Mouse (Mus musculus): ENCODE results near the gene Nedd9. TPM values are rescaled to one million over a fixed set of nuclear protein-coding genes. Genes with fewer than 3 reads are reported as not detected.
"Not testable (repeated sequence)": the region's sequence is repeated elsewhere in the genome, so short reads cannot be mapped to it uniquely, and the experiment has no call there.

Nedd9 gene
- polyA plus RNA-seq, 1 experiment from 2014 or later: 30.7 TPM

DNA sequence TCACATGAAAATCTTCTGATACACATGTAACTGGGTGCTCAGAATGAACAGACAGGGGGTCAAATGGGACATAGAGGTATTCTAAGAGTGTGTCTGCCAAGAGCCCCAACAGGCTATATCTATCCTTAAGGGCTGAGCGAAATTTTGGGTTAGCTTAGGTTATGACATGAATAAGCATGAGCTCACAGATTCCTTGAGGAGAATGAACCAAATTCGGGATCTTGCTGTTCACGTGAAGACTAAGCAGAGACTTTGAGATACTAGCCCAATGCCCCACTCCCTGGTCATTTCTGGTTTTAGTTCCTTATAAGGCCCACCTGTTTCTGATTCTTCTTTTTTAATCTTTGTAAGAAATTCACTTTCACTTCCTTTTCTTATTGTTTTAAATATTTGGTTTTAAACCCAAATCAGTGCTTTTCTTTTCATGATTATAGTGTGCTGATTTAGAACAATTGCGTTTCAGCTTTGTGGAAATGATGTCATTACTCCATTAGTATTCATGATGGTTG lies 195.6 kb downstream of the Nedd9 start:
- Histone ChIP-seq H3K4me2 (replicated peaks) (no peak overlapping the region), H3K4me1 (peaks cover 17% of the 10 kb centered on the region), H3K4me3 (no peak overlapping the region), H3K9me3 (0 out of 2 replicates have a peak, but pooled peaks cover 3% of the 10 kb centered on the region), H3K27me3 (replicated peaks) (no peaks in the 10 kb centered on the region), H3K36me3 (no peaks in the 10 kb centered on the region), H3K27ac (no peak overlapping the region), H3K9ac (no peak overlapping the region)
- ATAC-seq (ENCODE audit: low FRiP score, low read depth): no peak
- 83% methylated on average over 4 of the region's 4 CpGs for WGBS

DNA sequence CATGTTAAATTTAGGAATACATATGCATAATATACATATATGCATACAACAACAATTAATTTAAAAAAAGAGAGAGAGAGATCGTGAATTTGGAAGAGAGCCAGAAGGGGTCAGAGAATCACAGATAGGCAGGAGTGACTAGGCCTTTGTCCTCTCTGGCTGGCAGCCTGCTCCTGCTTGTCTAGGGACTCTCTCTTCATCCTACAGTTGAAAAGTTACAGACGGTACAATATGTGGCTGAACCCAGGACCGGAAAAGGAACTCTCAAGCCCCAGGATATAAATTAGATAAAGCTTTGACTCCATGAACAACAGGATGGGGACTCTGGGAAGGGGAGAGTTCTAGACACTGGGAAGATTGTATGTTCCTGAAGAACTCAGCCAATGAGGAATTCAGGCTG lies 200.9 kb downstream of the Nedd9 start:
- Histone ChIP-seq H3K27me3 (replicated peaks) (no peaks in the 10 kb centered on the region), H3K9ac (no peak overlapping the region), H3K36me3 (no peaks in the 10 kb centered on the region), H3K4me2 (replicated peaks) (no peak overlapping the region), H3K4me1 (no peaks in the 10 kb centered on the region; the same call in 1 of the 2 replicates), H3K9me3 (0 out of 2 replicates have a peak, but pooled peaks cover under 1% of the 10 kb centered on the region), H3K4me3 (no peak overlapping the region), H3K27ac (no peak overlapping the region)
- no peak for ATAC-seq (ENCODE audit: low FRiP score, low read depth)
- 68% methylated on average over 3 of the region's 3 CpGs for WGBS

DNA sequence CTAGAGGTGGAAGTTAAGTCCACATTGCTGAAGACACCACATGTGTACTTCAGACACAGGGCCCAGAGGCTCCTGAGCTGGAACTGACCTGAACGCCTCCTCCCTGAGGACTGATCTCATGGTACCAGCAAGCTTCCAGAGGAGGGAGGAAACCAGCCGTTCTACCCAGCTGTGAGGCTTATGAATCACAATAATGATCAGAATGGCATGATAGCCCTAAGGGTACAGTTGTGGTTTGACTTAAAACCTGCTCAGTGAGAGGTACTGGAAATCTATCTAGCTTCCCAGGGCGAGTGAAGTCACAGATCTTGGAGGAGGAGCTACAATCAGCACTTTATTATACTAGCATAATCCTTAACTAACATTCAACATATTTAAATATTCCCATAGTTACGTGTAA lies 201.7 kb downstream of the Nedd9 start:
- WGBS: 83% methylated on average over 4 of the region's 4 CpGs
- ATAC-seq (ENCODE audit: low FRiP score, low read depth): no peak
- H3K4me1 ChIP-seq: no peaks in the 10 kb centered on the region; the same call in 1 of the 2 replicates

DNA sequence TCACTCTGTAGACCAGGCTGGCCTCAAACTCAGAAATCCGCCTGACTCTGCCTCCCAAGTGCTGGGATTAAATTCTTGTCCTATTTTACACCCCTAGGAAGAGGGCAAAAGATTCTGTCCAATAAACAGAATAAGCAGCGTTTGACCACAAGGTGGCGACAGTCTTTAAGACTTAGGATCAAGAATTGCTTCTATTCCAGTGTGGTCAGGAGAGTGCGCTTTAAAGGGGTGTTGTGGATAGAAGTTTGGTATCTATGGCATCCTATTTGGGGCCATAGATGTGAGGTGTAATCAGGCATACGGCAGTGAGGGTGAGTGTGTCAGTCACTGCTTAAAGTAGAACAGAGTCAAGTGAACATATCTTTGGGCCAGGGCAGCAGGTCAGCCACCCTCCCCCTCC lies 203.9 kb downstream of the Nedd9 start:
- no peak overlapping the region for H3K9ac ChIP-seq
- peak; percentile 33 for ATAC-seq (ENCODE audit: low FRiP score, low read depth)
- no peaks in the 10 kb centered on the region; the same call in 1 of the 2 replicates for H3K9me3 ChIP-seq
- H3K27me3 ChIP-seq (replicated peaks): no peaks in the 10 kb centered on the region
- no peaks in the 10 kb centered on the region; the same call in 1 of the 2 replicates for H3K4me1 ChIP-seq
- H3K36me3 ChIP-seq: no peaks in the 10 kb centered on the region
- WGBS: 24% methylated on average over 5 of the region's 5 CpGs
- H3K4me2 ChIP-seq (replicated peaks): no peak overlapping the region
- no peak overlapping the region for H3K27ac ChIP-seq
- no peak overlapping the region for H3K4me3 ChIP-seq

More for the DNA sequence above, 201.7 kb downstream of the Nedd9 start:
- Histone ChIP-seq H3K9ac (no peak overlapping the region), H3K27ac (no peak overlapping the region), H3K4me3 (no peak overlapping the region), H3K36me3 (no peaks in the 10 kb centered on the region), H3K27me3 (replicated peaks) (no peaks in the 10 kb centered on the region), H3K4me2 (replicated peaks) (no peak overlapping the region), H3K9me3 (no peaks in the 10 kb centered on the region)

DNA sequence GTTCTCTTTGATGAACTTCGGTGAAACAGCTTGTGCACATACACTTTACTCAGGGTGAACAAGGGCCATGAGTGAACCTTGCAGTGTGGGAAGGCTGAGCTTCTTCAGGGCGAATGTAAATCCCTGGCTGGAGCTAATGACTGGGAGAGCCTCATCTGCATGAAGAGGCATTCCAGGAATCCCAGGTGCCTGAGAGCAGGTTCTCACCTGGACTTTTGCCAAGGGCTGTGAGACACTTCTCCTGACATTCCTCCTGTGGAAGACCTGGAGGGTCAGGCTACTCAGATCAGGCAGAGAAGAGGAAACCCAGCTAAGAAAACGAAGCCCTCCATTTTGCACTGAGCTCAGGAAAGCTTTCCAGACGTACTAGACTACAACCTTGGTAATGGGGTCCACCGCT lies 206.5 kb downstream of the Nedd9 start:
- no peak overlapping the region for H3K27ac ChIP-seq
- H3K9ac ChIP-seq: no peak overlapping the region
- no peak overlapping the region for H3K4me3 ChIP-seq
- no peak for ATAC-seq (ENCODE audit: low FRiP score, low read depth)
- H3K4me2 ChIP-seq (replicated peaks): no peak overlapping the region
- no peaks in the 10 kb centered on the region for H3K27me3 ChIP-seq (replicated peaks)
- 74% methylated on average over 5 of the region's 5 CpGs for WGBS
- H3K36me3 ChIP-seq: no peaks in the 10 kb centered on the region
- no peaks in the 10 kb centered on the region for H3K4me1 ChIP-seq
- no peaks in the 10 kb centered on the region; the same call in 1 of the 2 replicates for H3K9me3 ChIP-seq

DNA sequence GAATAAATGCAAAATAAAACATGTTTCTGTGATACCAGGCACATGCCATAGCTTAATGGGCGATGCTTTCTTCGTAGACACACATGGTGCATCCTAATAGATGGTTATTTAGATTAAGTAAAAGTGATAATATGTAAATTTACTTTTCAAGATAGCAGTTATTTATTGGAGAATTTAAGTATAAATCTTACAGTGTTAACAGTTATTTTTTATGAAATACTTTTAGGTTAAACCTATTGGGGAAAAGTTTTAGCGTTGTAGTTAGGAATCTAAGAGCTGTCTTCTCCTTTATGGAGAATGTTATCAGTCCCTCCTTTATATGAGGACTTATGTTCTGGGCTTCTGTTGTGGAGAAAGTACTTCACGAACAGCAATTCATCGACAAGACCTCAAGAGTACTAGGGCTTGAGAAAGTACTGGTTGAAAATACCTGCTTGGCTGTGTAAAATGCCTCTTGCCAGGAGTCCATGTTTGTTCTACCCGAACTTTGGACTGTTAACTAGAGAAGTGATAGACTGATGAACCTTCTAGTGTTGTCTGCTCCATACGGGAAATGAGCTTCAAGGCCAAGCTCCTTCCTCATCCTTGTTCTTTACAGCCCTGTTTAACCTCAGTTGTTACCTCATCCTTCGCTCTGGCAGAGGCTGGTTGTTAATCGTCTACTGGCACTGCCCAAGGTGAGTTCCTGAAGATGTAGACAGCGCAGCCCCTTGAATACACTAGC lies 213.1 kb downstream of the Nedd9 start, which contains the start of gene Gm17364:
Gene Gm17364 (minus strand): TSS at position 51 of the 724 bp plus-strand sequence.
- H3K27ac ChIP-seq: no peak within 1 kb of the TSS

DNA sequence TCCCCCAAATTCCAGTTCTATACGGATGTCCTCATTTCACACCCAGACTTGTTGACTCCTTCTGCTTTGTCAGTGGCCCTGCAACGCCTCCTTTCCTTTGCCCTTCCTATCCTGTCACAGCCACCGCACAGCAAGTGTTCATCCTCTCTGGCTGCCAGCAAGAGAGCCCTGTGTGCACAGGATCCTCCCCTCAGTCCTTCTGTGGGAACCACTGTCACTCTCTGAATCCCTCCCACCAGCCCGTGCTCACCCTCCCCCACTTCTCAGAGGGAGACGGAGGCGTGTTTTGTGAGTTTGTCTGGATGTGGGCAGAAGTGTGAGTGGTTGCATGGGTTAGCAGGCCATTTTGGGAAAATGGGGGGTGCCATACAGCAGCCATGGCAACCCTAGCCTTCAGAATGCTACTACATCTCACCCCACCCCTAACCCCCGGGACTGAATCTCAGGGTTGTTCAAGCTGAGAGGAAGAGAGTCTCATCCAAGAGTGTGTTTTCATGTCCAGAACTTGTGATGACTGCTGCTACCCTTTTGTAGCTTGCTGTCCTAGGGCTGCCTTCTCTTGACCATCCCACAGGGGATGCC lies 219.2 kb downstream of the Nedd9 start:
- Histone ChIP-seq H3K4me3 (no peak overlapping the region), H3K36me3 (no peaks in the 10 kb centered on the region), H3K4me1 (no peaks in the 10 kb centered on the region), H3K27ac (no peak overlapping the region), H3K27me3 (replicated peaks) (no peaks in the 10 kb centered on the region), H3K9me3 (no peaks in the 10 kb centered on the region), H3K9ac (no peak overlapping the region), H3K4me2 (replicated peaks) (no peak overlapping the region)
- ATAC-seq (ENCODE audit: low FRiP score, low read depth): no peak
- WGBS: 37% methylated on average over 7 of the region's 7 CpGs

More for the DNA sequence above, 213.1 kb downstream of the Nedd9 start, which contains the start of gene Gm17364:
- Histone ChIP-seq H3K4me2 (replicated peaks) (no peak within 1 kb of the TSS), H3K4me1 (no peaks in the 10 kb centered on the region), H3K27me3 (replicated peaks) (no peaks in the 10 kb centered on the region), H3K9me3 (no peaks in the 10 kb centered on the region; the same call in 1 of the 2 replicates), H3K9ac (no peak within 1 kb of the TSS), H3K36me3 (no peaks in the 10 kb centered on the region), H3K4me3 (no peak within 1 kb of the TSS)
- no peak for ATAC-seq (ENCODE audit: low FRiP score, low read depth)
- WGBS: 95% methylated on average over 10 of the region's 10 CpGs

DNA sequence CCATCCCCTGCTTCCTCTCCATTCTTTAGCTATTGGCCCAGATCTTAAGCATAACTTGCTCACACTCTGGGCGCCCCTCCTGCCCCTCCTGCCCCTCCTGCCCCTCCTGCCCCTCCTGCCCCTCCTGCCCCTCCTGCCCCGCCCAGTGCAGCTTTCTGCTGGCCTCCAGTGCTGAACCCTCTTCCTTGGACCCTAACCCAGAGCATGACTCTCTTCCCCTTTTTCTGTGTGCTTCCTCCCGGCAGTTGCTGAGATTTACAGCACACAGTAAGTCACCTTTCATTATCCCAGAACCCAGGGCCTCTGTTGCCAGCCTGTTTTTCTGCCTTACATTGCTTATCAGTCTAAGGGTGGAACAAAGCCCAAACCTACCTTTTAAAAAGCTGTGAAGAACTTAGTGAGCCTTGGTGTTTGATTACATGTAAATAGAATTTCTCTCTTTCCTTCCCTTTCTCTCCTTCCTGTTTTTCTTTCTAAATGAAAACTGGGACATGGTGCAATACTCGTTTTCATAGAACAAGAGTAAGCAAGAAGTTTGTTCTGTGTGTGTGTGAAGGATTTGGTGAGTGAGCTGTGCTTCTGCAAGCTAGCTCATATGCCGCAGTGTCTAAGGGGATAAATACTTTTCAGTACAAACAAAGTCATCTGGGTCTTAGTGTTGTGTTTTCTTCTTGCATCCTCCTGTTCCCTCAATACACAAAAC lies 223.7 kb downstream of the Nedd9 start:
- H3K27me3 ChIP-seq (replicated peaks): no peaks in the 10 kb centered on the region
- 76% methylated on average over 5 of the region's 5 CpGs for WGBS
- no peaks in the 10 kb centered on the region for H3K36me3 ChIP-seq
- H3K9me3 ChIP-seq: no peaks in the 10 kb centered on the region
- no peak for ATAC-seq (ENCODE audit: low FRiP score, low read depth)
- H3K4me2 ChIP-seq (replicated peaks): no peak overlapping the region
- H3K9ac ChIP-seq: no peak overlapping the region
- no peak overlapping the region for H3K27ac ChIP-seq
- no peak overlapping the region for H3K4me3 ChIP-seq
- no peaks in the 10 kb centered on the region for H3K4me1 ChIP-seq

DNA sequence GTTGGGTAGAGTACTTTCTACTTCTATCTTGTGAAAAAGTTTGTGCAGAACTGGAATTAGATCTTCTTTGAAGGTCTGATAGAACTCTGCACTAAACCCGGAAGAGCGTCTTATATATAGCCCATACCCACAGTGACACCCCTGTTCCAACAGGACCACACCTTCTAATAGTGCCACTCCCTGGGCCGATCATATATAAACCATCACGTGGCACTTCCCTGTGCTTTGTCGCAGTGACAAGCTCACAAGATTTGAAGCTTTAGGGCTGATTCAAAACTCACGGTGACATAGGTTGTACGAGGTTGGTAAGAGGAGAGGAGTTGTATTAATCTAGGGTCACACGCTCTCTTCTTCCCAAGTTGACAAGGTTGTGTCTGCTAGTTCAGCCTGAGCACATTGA lies 225.5 kb downstream of the Nedd9 start:
- not testable (repeated sequence) for H3K27me3 ChIP-seq (replicated peaks); H3K9ac ChIP-seq; ATAC-seq (ENCODE audit: low FRiP score, low read depth); H3K27ac ChIP-seq; H3K4me2 ChIP-seq (replicated peaks); H3K4me3 ChIP-seq; H3K9me3 ChIP-seq; H3K4me1 ChIP-seq; H3K36me3 ChIP-seq
- 95% methylated on average over 8 of the region's 8 CpGs for WGBS

Other genes with a start within 250 kb of the Nedd9 start
- gene Smim13, start 237.5 kb downstream of the Nedd9 start, polyA plus RNA-seq (2016; fragmentation: Nextera tagmentation; extraction: Ambion mirVana): 23.1 and 23.8 TPM in 2 replicates
- gene Gm17364, start 213.4 kb downstream of the Nedd9 start, polyA plus RNA-seq (2016; fragmentation: Nextera tagmentation; extraction: Ambion mirVana): not detected in 2 replicates
- 25.4 and 27.4 TPM in 2 replicates for gene Tmem170b, start 118.5 kb upstream of the Nedd9 start, polyA plus RNA-seq (2016; fragmentation: Nextera tagmentation; extraction: Ambion mirVana)

Measured in neural tube, embryonic 12.5 days (tissue).